Mouse (Mus musculus) testis, postnatal 10 days (tissue): ENCODE data around the gene Snd1.

ENCODE experiments used
- DNase-seq: peaks from one replicate; pipeline ENCODE4 v3.0.0; 2021; ENCODE audit warnings: low spot score

Snd1 gene

GRCm38 (mm10) chr6:28635531-28636348 is 160.8 kb downstream of the Snd1 start:
- DNase-seq, result no peak

GRCm38 (mm10) chr6:28640088-28640487 is 165.1 kb downstream of the Snd1 start:
- DNase-seq, result no peak

GRCm38 (mm10) chr6:28642909-28643308 is 168.0 kb downstream of the Snd1 start:
- DNase-seq, result no peak

GRCm38 (mm10) chr6:28645231-28645630 is 170.3 kb downstream of the Snd1 start:
- no peak for DNase-seq

- DNase-seq, result no peak
Measured at GRCm38 (mm10) chr6:28656511-28656910, 181.6 kb downstream of the Snd1 start.

- no peak for DNase-seq
Measured at GRCm38 (mm10) chr6:28663004-28663403, 188.1 kb downstream of the Snd1 start.

GRCm38 (mm10) chr6:28663670-28664069 is 188.7 kb downstream of the Snd1 start:
- no peak for DNase-seq

GRCm38 (mm10) chr6:28664716-28665115 is 189.8 kb downstream of the Snd1 start:
- no peak for DNase-seq

GRCm38 (mm10) chr6:28667586-28667985 is 192.6 kb downstream of the Snd1 start:
- no peak for DNase-seq

- no peak for DNase-seq
Measured at GRCm38 (mm10) chr6:28669251-28669650, 194.3 kb downstream of the Snd1 start.

GRCm38 (mm10) chr6:28672388-28672787 is 197.4 kb downstream of the Snd1 start:
- no peak for DNase-seq

GRCm38 (mm10) chr6:28674686-28675085 is 199.7 kb downstream of the Snd1 start:
- DNase-seq, result no peak

- DNase-seq, result no peak
Measured at GRCm38 (mm10) chr6:28678896-28679295, 204.0 kb downstream of the Snd1 start.

GRCm38 (mm10) chr6:28680537-28680936 is 205.6 kb downstream of the Snd1 start:
- DNase-seq, result no peak

- no peak for DNase-seq
Measured at GRCm38 (mm10) chr6:28681521-28682457, 206.8 kb downstream of the Snd1 start.

GRCm38 (mm10) chr6:28685052-28685451 is 210.1 kb downstream of the Snd1 start:
- no peak for DNase-seq

- DNase-seq, result no peak
Measured at GRCm38 (mm10) chr6:28685745-28686144, 210.8 kb downstream of the Snd1 start.

- no peak for DNase-seq
Measured at GRCm38 (mm10) chr6:28687776-28688175, 212.8 kb downstream of the Snd1 start.

GRCm38 (mm10) chr6:28692659-28693058 is 217.7 kb downstream of the Snd1 start:
- DNase-seq, result no peak

GRCm38 (mm10) chr6:28697214-28697613 is 222.3 kb downstream of the Snd1 start:
- no peak for DNase-seq

GRCm38 (mm10) chr6:28704612-28705011 is 229.7 kb downstream of the Snd1 start:
- no peak for DNase-seq

GRCm38 (mm10) chr6:28705384-28706107 is 230.6 kb downstream of the Snd1 start:
- no peak for DNase-seq
